Mouse (Mus musculus) kidney, adult 18-20 months (tissue): ENCODE data around the gene Sbds.

Experiments used
- DNase-seq: peaks from one replicate; pipeline ENCODE4 v3.0.0; 2021

The Sbds gene

DNA sequence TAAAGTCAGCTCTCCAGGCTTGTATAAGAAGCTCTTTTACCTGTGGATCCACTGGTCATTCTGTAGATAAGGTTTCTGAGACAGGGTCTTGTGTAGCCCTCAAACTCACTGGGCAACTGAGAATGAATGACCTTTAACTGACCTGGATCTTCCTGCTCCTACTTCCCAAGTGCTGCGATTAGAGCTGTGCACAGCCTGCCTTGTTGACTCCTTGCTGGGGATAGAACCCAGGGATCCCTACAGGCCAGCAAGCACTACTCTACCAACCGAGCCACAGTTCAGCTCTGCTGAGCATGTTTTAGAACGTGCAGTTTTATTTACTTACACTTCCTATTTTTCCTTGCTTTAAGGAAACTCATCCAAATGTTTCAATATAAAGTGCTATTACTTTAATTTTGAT, 57.9 kb downstream of the Sbds start:
- no peak for DNase-seq

DNA sequence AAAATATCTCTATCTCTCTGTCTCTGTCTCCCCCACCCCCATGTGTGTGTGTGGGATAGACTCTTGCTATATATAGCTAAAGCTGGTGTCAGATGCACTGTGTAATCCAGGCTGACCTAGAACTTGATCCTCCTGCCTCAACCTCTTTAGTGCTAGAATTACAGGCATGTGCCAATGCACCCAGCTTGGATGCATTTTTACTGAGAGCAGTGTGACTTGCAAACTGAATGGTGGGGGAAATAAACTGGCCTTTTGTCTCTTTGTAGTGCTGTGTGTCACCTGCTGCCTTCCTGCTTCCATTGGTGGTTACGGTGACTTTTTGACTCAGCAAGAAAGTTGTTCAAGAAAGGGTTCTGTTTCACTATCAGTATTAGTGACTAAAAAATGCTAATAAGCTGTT, 59.0 kb downstream of the Sbds start:
- no peak for DNase-seq
